Mouse (Mus musculus): ENCODE data around the gene Gpbar1.

DNA sequence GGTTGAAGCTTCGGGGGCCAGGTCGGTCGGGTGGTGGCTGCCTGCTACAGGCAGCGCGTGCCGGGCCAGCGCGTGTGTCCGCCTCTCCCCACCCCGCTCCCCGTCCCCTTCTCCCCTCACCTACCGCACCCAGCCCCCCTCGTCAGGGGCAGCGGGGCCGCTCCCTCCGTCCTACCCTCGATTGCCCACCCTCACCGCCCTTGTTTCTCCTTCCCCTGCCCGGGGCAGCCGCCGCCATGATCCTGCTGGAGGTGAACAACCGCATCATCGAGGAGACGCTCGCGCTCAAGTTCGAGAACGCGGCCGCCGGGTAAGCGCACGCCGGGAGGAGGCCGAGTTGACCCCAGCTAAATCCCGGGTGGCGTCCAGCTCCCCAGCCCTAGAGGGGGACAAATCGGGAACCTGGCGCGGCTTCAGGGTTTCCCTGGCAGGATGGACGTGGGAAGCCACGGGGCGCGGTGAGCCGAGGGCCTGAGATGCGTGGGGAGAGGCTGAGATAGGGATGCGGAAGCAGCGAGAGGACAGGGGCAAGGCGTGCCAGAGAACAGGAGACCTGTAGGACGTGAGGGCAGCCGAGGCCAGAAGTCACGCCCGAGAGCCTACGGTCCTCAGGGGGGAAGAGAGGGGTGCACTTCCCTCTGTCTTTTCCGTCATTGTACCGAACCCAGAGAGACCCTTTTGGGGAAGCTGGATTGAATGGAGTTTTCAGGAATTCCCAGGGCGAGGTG, 41.6 kb upstream of the Gpbar1 start:
- TF ChIP-seq MAX (IDR thresholded peaks at IDR 0.05) (peak; percentile 12), USF1 (IDR thresholded peaks at IDR 0.05; ENCODE audit: low read depth) (no peak)

All from C2C12 (cell line).